Mouse (Mus musculus) spleen, postnatal 14 days (tissue): ENCODE data around the gene Rd3l.
A peak's percentile ranks its signal among the peaks of the same experiment; 100 is the strongest.
"Not testable (repeated sequence)": the region's sequence is repeated elsewhere in the genome, so short reads cannot be mapped to it uniquely, and the experiment has no call there.

Experiments used
- DNase-seq, 2 experiments: peaks; one replicate each; pipeline ENCODE4 v3.0.0; 2021 to 2022; ENCODE audit warnings: low spot score in 2 of 2

Rd3l gene

GRCm38 (mm10) chr12:111966683-111967173 lies 14.4 kb downstream of the Rd3l start, which contains the start of gene Atp5mpl:
TSS of gene Atp5mpl (minus strand) at chr12:111966977.
- DNase-seq = peak; percentile 90 to 96

DNA sequence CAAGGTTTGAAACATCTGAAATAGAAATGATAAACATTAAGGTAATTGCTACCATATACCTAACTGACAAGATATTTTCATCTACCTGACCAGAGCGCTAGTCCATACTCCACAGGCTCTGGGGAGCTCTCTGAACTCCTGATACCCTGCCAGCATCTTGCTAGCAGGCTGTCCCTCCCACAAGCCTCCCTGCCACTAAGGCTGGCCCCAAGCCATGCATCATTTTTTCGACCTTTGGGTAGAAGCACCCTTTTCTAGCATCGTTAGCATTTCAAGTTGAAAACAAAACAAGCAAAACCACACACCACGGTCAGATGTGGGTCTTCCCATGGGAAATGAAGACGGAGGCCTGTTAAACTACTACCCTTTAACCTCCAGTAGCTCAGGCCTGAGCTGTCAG lies 17.8 kb downstream of the Rd3l start:
- DNase-seq = no peak

DNA sequence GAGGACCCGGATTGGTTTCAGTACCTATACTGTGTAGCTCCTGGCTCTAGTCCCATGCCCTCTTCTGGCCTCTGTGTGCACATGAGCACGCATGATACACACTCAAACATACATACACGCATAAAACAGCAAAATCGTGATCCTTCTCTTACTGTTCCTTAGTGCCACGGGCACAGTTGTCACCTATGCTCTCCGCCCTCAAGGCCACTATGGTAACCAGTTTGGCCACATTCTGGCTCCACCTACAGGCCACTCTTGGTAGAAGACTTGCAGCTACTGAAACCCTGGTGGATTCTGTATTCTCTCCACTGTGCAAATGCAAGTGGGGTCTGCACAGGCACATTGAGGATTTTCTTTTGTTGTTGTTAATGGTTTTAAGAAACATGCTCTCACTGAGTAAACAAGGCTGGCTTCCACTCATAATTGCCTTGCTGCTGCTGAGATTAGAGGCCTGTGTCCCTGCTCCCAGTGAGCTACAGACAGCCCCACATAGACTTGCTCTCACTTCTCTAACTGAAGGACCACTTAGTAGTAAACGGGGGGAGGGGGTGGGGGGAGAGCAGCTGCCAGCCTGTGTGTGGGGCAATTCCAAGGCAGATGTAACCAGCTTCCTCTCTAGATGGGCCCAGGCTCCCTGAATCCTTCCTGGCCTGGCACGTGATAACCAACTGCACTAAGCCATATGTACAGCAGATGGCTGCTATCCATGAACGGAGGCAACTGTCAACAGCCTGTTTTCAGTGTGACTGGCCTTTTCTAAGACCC lies 22.8 kb downstream of the Rd3l start:
- DNase-seq = peak; percentile 49 to 68

- no peak for DNase-seq
These were observed 24.9 kb downstream of the Rd3l start for GRCm38 (mm10) chr12:111956173-111956572.

- no peak for DNase-seq
These were observed 29.4 kb downstream of the Rd3l start for GRCm38 (mm10) chr12:111951701-111952100.

- no peak for DNase-seq
These were observed 30.6 kb downstream of the Rd3l start for GRCm38 (mm10) chr12:111950486-111950885.

- peak; percentile 24 to 51 for DNase-seq
These were observed 34.4 kb downstream of the Rd3l start for GRCm38 (mm10) chr12:111946716-111947115.

- DNase-seq = not testable (repeated sequence)
These were observed 35.1 kb downstream of the Rd3l start for GRCm38 (mm10) chr12:111945765-111946655.

DNA sequence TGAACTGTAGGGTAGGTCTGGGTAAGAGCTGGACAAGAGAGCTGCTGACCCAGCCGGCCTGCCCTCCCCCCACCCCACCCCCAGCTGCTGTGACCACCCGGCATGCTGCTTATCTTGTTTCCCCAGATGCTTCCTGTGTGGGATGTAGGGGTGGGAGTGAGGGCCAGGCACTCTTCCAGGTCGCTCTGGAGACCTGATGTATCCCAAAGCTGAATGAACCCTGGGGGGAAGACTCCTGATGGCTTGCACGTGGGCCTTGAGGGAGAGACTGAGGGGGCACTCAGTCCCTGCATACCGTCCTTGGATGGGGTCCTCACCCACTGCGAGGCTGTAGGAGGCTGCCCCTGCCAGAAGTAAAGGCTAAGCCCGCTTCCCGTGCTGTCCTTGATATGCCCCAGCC lies 36.0 kb downstream of the Rd3l start:
- DNase-seq = no peak

DNA sequence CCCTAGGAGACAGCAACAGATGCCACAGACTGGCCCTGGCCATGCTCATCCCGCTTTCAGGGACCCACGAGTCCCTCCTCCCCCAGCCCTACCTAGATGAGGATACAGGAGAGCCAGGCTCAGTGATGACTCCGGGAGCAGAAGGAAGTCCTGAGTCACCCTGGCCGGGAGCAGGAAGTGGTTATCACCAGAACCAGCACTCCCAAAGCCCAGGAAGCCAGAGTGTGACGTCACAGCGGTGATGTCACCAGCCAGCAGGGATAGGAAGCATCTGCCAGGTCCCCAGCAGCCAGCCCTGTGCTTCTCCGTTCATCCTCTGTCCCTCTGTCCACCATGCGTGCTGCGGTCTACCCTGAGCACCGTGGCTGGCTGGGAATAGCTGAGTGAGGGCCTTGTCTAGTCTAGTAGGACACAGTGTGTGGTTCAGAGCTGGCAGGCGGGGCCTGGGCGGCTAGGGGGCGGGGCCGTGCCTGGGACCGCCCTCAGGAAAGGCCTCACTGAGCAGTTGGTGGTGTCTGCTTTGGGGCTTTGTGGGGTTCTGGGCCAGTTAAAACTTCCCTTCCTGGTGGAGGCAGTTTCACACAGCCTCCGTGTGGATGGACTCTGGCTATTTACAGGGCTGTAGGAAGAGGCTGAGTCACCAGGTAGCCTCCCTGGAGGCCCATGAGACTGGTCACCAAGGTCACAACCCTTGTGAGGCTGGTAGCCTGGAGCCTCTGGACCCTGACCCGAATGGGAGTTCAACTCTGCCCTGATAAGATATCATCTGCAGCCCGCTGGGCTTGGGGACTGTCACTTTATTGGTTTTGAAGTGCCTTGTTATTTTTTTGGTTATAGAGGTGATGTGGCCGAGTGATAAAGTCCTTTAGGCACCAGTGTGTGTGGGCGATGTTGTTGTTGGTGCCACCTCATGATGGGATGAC lies 36.8 kb downstream of the Rd3l start:
- DNase-seq = not testable (repeated sequence)

DNA sequence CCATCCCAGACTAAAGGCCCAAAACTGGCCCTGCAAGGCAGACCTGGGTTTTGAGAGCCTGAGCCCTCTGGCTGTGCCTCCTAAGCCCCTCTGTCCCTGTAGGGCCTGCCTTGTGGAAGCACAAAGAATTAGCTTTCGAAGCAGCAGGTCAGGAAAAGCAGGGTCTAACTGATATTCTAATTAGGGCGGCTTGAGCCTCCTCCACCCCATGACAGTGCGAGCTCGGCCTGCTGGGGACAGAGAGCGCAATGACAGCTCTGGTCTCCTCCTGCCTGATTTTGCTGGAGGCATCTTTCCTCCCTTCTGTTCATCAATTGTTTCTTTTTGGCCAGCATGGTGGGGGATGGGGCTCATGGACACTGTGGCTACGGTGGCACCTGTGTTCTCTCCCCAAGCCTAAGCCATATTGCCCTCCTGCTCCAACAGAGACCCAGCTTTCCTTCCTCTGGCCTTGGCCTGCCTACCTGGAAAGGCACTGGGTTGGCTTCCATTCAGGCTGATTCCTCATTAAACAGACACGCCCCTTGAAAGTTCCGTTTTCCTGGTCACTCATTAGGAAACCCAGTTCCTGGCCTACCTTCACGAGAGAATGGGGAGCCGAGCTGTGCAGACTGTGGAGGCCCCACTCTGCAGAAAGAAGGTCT lies 37.6 kb downstream of the Rd3l start:
- no peak for DNase-seq

DNA sequence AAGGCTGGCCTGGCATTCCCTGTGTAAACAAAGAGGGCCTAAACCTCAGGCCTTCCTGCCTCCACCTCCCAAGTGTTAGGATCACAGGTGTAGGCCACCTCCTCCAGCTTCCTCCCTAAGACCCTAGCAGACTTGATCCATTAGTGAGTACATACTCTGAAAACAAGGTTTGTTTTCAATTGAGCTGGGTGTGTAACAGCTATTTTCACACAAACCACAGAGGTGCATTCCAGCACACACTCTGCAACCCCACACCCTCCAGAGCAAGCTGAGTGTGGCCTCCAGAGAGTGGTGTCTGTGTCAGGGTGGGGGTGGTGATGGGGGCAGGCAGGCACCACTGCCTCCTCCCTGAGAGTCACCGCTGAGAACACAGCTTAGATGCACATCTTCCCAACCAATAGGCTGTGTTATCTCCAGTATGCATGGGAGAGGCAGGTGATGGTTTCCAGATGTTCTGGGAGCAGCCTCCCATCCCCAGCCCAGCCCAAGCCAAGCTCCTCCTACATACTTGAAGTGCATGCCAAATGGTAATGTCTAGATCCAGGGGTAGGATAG lies 42.4 kb downstream of the Rd3l start:
- no peak for DNase-seq

GRCm38 (mm10) chr12:111936706-111937550 lies 44.2 kb downstream of the Rd3l start:
- DNase-seq = no peak

GRCm38 (mm10) chr12:111933971-111934370 lies 47.1 kb downstream of the Rd3l start:
- DNase-seq = no peak

DNA sequence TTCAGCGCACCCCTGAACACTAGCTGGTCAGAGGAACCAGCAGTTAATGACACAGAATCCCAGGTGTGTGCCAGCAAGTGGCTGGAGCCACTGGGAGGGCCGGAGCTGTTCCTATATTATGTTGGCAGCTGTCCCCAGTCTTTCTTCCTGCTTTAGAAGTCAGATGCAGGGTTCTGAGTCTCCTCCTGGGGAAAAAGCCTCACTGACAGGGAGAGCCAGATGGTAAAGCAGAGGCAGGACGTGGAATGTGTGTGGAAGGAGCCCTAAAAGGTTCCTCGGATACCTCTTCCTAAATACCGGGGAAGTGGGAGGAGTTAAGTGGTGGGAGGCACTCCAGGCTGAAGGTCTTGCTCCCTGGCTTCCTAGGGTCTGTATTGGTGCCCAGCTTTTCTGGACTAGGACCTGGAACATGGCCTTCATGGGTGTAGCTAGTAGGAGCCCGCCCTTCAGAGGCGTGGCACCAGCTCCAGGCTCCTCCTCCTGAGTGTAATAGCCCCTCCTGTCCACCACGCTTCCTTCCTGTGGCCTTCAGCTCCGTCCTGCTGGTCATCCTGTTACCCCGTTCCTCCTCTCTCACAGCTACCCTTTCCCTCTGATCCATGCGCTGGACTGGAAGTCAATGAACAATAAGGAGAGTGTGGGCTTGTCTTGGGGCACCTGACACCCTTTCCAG lies 47.9 kb downstream of the Rd3l start:
- DNase-seq = no peak

- no peak for DNase-seq
These were observed 48.6 kb downstream of the Rd3l start for GRCm38 (mm10) chr12:111932513-111932912.

GRCm38 (mm10) chr12:111931411-111932025 lies 49.6 kb downstream of the Rd3l start:
- no peak for DNase-seq
